Comparison of ENCODE assay signal across 14 mouse cellular contexts in genomic region chr4:81332439-81332841, GRCm38 (mm10).
DNase-seq lines count a peak whose midpoint lies in the region; ATAC-seq and TF ChIP-seq lines count a peak whose summit lies in the region.
"Had no signal": no experiment of that assay in that cellular context is flagged by ENCODE, and none has a peak within 500 bp of the region (broad histone marks: within the 10 kb centered on the region; RNA-seq: fewer than 3 reads in every experiment).

No protein-coding gene starts in this region.

- no peak for TF ChIP-seq CTCF in forebrain, postnatal 0 days (IDR thresholded peaks at IDR 0.05; ENCODE audit: low read depth)
- TF ChIP-seq CTCF in lung, postnatal 0 days (IDR thresholded peaks at IDR 0.05) = no peak

- H3K9ac ChIP-seq in forebrain, postnatal 0 days = peak overlapping the region; percentile 11; the same call in 1 of the 2 replicates
- no peak overlapping the region for H3K9ac ChIP-seq in lung, postnatal 0 days (replicated peaks; ENCODE audit: low read depth)
- H3K9ac ChIP-seq: lung, embryonic 15.5 days had no signal

- H3K27me3 ChIP-seq in forebrain, postnatal 0 days (ENCODE audit: insufficient read depth, low read length) = no peaks in the 10 kb centered on the region
- no peaks in the 10 kb centered on the region for H3K27me3 ChIP-seq in midbrain, embryonic 10.5 days (ENCODE audit: low read depth, poor library complexity, severe bottlenecking)
- no peaks in the 10 kb centered on the region for H3K27me3 ChIP-seq in lung, postnatal 0 days (replicated peaks; ENCODE audit: insufficient read depth, low read length)
- H3K27me3 ChIP-seq: CH12.LX; lung, embryonic 15.5 days had no signal

- no peak for TF ChIP-seq EP300 in lung, postnatal 0 days (IDR thresholded peaks at IDR 0.05)

- H3K4me1 ChIP-seq in forebrain, postnatal 0 days (ENCODE audit: insufficient read depth) = peaks cover 7% of the 10 kb centered on the region; the same call in 1 of the 2 replicates
- peaks cover 20% of the 10 kb centered on the region for H3K4me1 ChIP-seq in midbrain, embryonic 10.5 days
- no peaks in the 10 kb centered on the region for H3K4me1 ChIP-seq in lung, postnatal 0 days (ENCODE audit: insufficient read depth, low read depth, low read length)
- H3K4me1 ChIP-seq: lung, embryonic 15.5 days had no signal

- DNase-seq in urinary bladder, postnatal 14 days (ENCODE audit: low spot score) = peak; percentile 15
- DNase-seq in urinary bladder, postnatal 10 days (ENCODE audit: low spot score) = no peak
- DNase-seq in forebrain, postnatal 0 days = no peak
- DNase-seq in midbrain, embryonic 10.5 days (ENCODE audit: low spot score) = peak; percentile 21
- no peak for DNase-seq in adrenal gland, postnatal 36 days
- DNase-seq in kidney, adult 18-20 months = no peak
- no peak for DNase-seq in lung, postnatal 0 days (ENCODE audit: low spot score)
- DNase-seq: cerebellum, adult 9-11 months; heart, adult 2 months; heart, postnatal 4 days; kidney, postnatal 25 days; thymus, adult 2 months had no signal

- no peaks in the 10 kb centered on the region for H3K9me3 ChIP-seq in forebrain, postnatal 0 days (ENCODE audit: low read length)
- H3K9me3 ChIP-seq in midbrain, embryonic 10.5 days (replicated peaks) = no peaks in the 10 kb centered on the region
- no peaks in the 10 kb centered on the region for H3K9me3 ChIP-seq in lung, postnatal 0 days (ENCODE audit: low read length)
- H3K9me3 ChIP-seq: lung, embryonic 15.5 days had no signal

- WGBS in forebrain, postnatal 0 days = 34% methylated on average over 6 of the region's 6 CpGs
- 55% methylated on average over 6 of the region's 6 CpGs for WGBS in midbrain, embryonic 10.5 days
- 75% methylated on average over 6 of the region's 6 CpGs for WGBS in lung, postnatal 0 days

- H3K36me3 ChIP-seq in forebrain, postnatal 0 days (ENCODE audit: insufficient read depth) = no peaks in the 10 kb centered on the region; the same call in 1 of the 2 replicates
- peaks cover 19% of the 10 kb centered on the region for H3K36me3 ChIP-seq in midbrain, embryonic 10.5 days
- H3K36me3 ChIP-seq in lung, postnatal 0 days (ENCODE audit: insufficient read depth, low read length) = no peaks in the 10 kb centered on the region

- peak overlapping the region; percentile 15; the same call in 1 of the 2 replicates for H3K4me2 ChIP-seq in forebrain, postnatal 0 days (ENCODE audit: low read depth)
- no peak overlapping the region for H3K4me2 ChIP-seq in lung, postnatal 0 days (replicated peaks; ENCODE audit: low read depth, low read length)
- H3K4me2 ChIP-seq: lung, embryonic 15.5 days had no signal

- no peak overlapping the region for H3K4me3 ChIP-seq in forebrain, postnatal 0 days (ENCODE audit: low read depth, low read length)
- no peak overlapping the region for H3K4me3 ChIP-seq in midbrain, embryonic 10.5 days
- no peak overlapping the region for H3K4me3 ChIP-seq in lung, postnatal 0 days (ENCODE audit: low read depth, low read length)
- H3K4me3 ChIP-seq: heart, adult 2 months; lung, embryonic 15.5 days had no signal

- peak; percentile 61 for ATAC-seq in forebrain, postnatal 0 days
- ATAC-seq in lung, postnatal 0 days = no peak

- peak overlapping the region; percentile 50 for H3K27ac ChIP-seq in forebrain, postnatal 0 days (ENCODE audit: low read depth, low read length)
- H3K27ac ChIP-seq in midbrain, embryonic 10.5 days (replicated peaks) = no peak overlapping the region; the same call in 1 of the 2 replicates
- H3K27ac ChIP-seq in lung, postnatal 0 days (ENCODE audit: low read length) = no peak overlapping the region
- H3K27ac ChIP-seq: heart, adult 2 months; lung, embryonic 15.5 days had no signal

Comparison
In these comparisons a context has a peak if more than half of its experiments do, and no peak if none do; other contexts are left out.
1. DNase-seq: peak in urinary bladder, postnatal 14 days (single experiment) and midbrain, embryonic 10.5 days (single experiment); none in urinary bladder, postnatal 10 days (single experiment), forebrain, postnatal 0 days (single experiment), adrenal gland, postnatal 36 days (0 of 2), kidney, adult 18-20 months (single experiment) and lung, postnatal 0 days (single experiment).